Mouse (Mus musculus): ENCODE measurements at regions not wholly inside any gene's neighbourhood (a gene's known extent, or its start where the extent isn't known, plus 50 kb on each side); places are given as distances from the start of the nearest gene placed in this dataset.

DNA sequence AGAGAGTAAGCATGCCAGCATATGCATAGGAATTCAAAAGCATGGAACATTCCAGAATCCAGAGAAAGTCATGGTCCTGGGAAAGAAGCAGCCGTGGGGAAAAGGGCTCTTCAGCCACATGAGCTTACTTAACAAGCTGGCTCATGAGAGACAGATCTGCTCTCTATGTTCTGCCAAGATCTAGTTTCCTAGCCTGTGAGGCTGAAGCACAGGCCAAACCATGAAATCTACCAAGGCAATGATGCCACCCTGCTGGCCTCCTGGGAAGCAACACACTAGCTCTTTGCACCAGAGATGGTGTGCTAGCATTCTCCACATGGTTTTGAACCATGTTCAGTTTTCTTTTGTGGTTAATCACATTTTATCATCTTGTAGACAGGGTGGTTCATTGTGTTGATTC lies 75.5 kb upstream of the N6amt1 start:
- TF ChIP-seq EP300 (IDR thresholded peaks at IDR 0.05; ENCODE audit: low read length) (no peak), POLR2AphosphoS2 (IDR thresholded peaks at IDR 0.05; ENCODE audit: low read depth, low read length) (no peak), ZC3H11A (IDR thresholded peaks at IDR 0.05; ENCODE audit: low read depth, low read length) (no peak), POLR2A (IDR thresholded peaks at IDR 0.05; ENCODE audit: low read depth, low read length) (no peak), ZNF384 (IDR thresholded peaks at IDR 0.05; ENCODE audit: low read depth, low read length) (no peak)

All from CH12.LX (cell line).